Mouse (Mus musculus): ENCODE measurements around the gene Nmnat1.
"Not testable (repeated sequence)": the region's sequence is repeated elsewhere in the genome, so short reads cannot be mapped to it uniquely, and the experiment has no call there.

Gene Nmnat1

GRCm38 (mm10) chr4:149444465-149444864 lies 40.5 kb downstream of the Nmnat1 start:
- DNase-seq: no peak

DNA sequence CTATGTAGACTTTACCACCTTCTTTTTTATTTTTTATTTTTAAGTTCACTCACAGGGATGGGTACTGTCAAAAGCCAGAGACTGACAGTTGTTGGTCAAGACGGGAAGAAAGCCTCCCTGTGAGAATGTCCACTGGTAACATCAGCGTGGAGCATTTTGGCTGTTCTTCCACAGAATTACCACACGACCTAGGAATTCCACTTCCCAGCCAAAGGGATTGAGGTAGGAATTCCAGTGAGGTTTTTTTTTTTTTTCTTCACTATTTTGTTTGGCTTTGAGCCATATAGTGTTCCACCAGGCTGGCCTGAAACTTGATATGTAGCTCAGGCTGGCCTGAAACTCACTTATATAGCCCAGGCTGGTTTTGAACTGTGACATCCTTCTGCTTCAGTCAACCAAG lies 42.6 kb downstream of the Nmnat1 start:
- no peak for DNase-seq

DNA sequence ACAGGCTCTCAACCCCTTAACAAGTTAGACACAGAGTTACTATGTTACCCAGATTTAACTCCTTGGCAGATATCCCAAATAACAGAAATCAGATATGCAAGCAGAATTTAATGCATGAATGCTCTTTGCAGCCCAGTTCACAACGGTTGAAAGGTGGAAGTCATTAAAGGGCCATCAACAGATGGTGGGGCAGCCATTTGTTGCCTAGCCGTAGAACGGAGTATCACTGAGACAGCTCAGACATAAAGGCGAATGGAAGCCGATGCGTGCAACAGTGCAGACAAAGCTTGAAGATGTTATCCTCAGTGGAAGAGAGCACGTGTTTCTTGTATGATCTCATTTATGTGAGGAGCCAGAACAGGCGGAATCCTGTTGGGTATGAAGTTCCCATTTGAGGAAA lies 44.4 kb downstream of the Nmnat1 start:
- no peak for DNase-seq

- not testable (repeated sequence) for DNase-seq
Observed at GRCm38 (mm10) chr4:149431887-149432286, 53.1 kb downstream of the Nmnat1 start.

DNA sequence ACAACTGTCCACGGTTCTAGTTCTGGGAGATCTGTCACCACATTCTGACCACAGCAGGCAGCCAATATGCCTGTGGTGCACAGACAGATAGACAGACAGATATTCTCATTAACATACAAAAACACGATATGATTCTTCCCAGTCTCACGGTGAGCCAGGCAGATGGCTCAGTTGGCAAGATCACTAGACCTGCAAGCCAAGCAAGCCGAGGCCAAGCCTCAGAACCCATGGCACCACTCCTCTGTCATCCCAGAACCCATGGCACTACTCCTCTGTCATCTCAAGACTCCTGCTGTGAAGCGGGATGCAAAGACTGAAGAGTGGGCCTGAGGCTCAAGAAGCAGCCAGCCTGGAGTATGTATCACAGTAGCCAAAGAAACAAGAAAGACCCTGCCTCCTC lies 55.4 kb downstream of the Nmnat1 start:
- DNase-seq: peak; percentile 83 to 84

DNA sequence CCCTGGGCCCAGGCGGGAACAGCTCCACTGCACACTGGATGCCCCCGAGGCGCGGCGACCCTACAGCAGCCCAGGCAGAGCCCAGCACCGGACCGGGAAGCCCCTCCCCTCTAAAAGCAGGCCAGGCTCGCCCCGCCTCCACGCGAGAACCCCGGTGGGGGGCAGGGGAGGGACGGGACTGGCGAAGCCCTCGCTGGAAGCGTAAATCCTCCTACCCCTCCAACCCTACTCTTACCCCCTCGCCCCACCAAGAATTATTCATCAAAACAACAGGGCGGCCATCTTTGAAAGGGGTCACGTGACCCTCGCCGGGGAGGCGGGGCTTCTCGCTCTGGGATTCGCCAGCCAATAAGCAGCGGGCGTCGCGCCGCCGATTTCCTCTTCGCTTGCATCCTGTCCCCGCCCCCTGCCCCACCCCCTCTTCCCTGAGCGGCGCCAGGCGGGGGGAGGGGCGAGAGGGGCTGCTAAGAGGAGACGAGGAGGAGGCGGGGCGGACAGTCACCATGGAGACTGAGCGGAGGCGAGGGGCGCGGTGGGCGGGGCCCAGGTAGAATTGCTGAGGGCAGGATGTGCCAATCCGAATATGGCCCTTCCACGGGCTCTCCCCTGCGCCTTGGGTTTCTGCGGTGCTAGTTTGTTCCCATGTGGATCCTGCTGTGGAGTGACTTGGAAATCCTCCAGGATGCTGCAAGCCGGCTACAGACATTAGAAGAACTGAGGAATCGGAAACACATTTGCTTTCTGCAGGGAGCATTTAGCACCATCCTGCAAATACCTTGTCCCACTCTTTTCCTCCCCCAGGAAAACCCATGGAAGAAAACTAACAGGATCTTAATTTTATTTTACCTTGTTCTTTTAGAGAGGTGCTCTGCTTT lies 58.4 kb downstream of the Nmnat1 start, which contains the start of gene Ube4b:
TSS of gene Ube4b (minus strand) at position 425 of the 875 bp plus-strand sequence.
- DNase-seq: peak; percentile 97 to 99

DNA sequence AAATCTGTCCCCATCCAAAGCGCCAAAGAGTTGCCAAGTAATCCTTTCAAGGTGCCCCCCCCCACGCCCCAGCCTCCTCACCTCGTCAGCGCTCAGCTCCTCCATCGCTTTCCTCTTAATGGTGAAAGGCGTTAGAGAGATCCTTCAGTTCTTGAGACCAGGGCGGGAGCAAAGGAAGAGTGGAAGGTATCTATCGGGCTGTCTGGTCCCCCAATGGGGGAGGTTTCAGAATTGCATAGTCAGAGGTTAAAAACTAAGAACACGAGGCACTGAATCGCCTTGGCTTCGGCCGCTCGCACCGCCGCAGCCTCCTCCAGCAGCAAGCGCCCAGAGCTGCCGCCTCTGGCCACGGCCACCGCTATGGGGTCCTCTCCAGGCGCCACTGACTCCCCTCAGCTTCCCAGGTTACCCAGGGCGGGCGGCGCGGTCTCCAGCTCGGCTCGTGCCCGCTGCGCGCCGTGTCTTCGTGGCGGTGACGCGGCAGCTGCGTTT lies 59.2 kb downstream of the Nmnat1 start:
- DNase-seq: peak; percentile 56 to 57

- DNase-seq: no peak
Observed at GRCm38 (mm10) chr4:149424755-149425154, 60.2 kb downstream of the Nmnat1 start.

- DNase-seq: no peak
Observed at GRCm38 (mm10) chr4:149417854-149418365, 67.1 kb downstream of the Nmnat1 start.
